Mouse (Mus musculus) brown adipose tissue, adult 24 weeks (tissue): Measurements from ENCODE around the gene Glrb. TPM values are rescaled to one million over a fixed set of nuclear protein-coding genes. Genes with fewer than 3 reads are reported as not detected.

ENCODE experiments used
- H3K27ac ChIP-seq: fragments of 200-500 bp; replicated peaks from 2 replicates; pipeline ENCODE4 v1.5.1; 2012; ENCODE audit warnings: low read depth, mild to moderate bottlenecking, low read length
- H3K4me1 ChIP-seq: fragments of 200-500 bp; 2 replicates; pipeline ENCODE4 v1.6.1; 2012; ENCODE audit warnings: low read length, mixed read lengths; ENCODE audit not compliant: control insufficient read depth, insufficient read depth, insufficient read length
- H3K4me3 ChIP-seq: fragments of 200-500 bp; 2 replicates; pipeline ENCODE4 v1.5.1; 2012; ENCODE audit warnings: low read depth, mild to moderate bottlenecking, low read length, moderate library complexity; ENCODE audit not compliant: insufficient read depth
- polyA plus RNA-seq: library from polyadenylated mRNA; stranded (reverse); fragments of >200 nt; gene quantifications from 2 replicates; pipeline ENCODE4 v1.2.4, GENCODE M21; 2012; ENCODE audit not compliant: missing spikeins, insufficient read depth, insufficient read length

Gene Glrb
- polyA plus RNA-seq, 1 experiment = not detected

GRCm38 (mm10) chr3:80871472-80872171 is 41.8 kb downstream of the Glrb start:
- Histone ChIP-seq H3K4me3 (no peak overlapping the region), H3K4me1 (no peaks in the 10 kb centered on the region), H3K27ac (no peak overlapping the region)

GRCm38 (mm10) chr3:80867328-80867727 is 46.1 kb downstream of the Glrb start:
- no peak overlapping the region for H3K27ac ChIP-seq
- no peaks in the 10 kb centered on the region for H3K4me1 ChIP-seq
- no peak overlapping the region for H3K4me3 ChIP-seq

GRCm38 (mm10) chr3:80852912-80853507 is 60.5 kb downstream of the Glrb start:
- Histone ChIP-seq H3K4me1 (no peaks in the 10 kb centered on the region), H3K27ac (no peak overlapping the region), H3K4me3 (no peak overlapping the region)

- Histone ChIP-seq H3K4me3 (no peak overlapping the region), H3K4me1 (no peaks in the 10 kb centered on the region), H3K27ac (no peak overlapping the region)
Measured at GRCm38 (mm10) chr3:80850947-80851346, 62.5 kb downstream of the Glrb start.

GRCm38 (mm10) chr3:80845634-80846033 is 67.8 kb downstream of the Glrb start:
- no peak overlapping the region for H3K4me3 ChIP-seq
- H3K4me1 ChIP-seq = no peaks in the 10 kb centered on the region
- H3K27ac ChIP-seq = no peak overlapping the region

- Histone ChIP-seq H3K4me3 (no peak overlapping the region), H3K4me1 (no peaks in the 10 kb centered on the region), H3K27ac (no peak overlapping the region)
Measured at GRCm38 (mm10) chr3:80839845-80840244, 73.6 kb downstream of the Glrb start.

- Histone ChIP-seq H3K27ac (no peak overlapping the region), H3K4me3 (no peak overlapping the region), H3K4me1 (no peaks in the 10 kb centered on the region)
Measured at GRCm38 (mm10) chr3:80837583-80837982, 75.9 kb downstream of the Glrb start.

- no peaks in the 10 kb centered on the region for H3K4me1 ChIP-seq
- no peak overlapping the region for H3K4me3 ChIP-seq
- H3K27ac ChIP-seq = no peak overlapping the region
Measured at GRCm38 (mm10) chr3:80823975-80824374, 89.5 kb downstream of the Glrb start.

- no peak overlapping the region for H3K4me3 ChIP-seq
- H3K27ac ChIP-seq = no peak overlapping the region
- no peaks in the 10 kb centered on the region for H3K4me1 ChIP-seq
Measured at GRCm38 (mm10) chr3:80818619-80819018, 94.8 kb downstream of the Glrb start.

GRCm38 (mm10) chr3:80813734-80814133 is 99.7 kb downstream of the Glrb start:
- H3K4me3 ChIP-seq = no peak overlapping the region
- no peak overlapping the region for H3K27ac ChIP-seq

GRCm38 (mm10) chr3:80812237-80812636 is 101.2 kb downstream of the Glrb start:
- H3K4me1 ChIP-seq = no peaks in the 10 kb centered on the region
- no peak overlapping the region for H3K4me3 ChIP-seq
- H3K27ac ChIP-seq = no peak overlapping the region

More at GRCm38 (mm10) chr3:80813734-80814133, 99.7 kb downstream of the Glrb start:
- H3K4me1 ChIP-seq = no peaks in the 10 kb centered on the region

GRCm38 (mm10) chr3:80805327-80805726 is 108.1 kb downstream of the Glrb start:
- no peak overlapping the region for H3K4me3 ChIP-seq
- H3K4me1 ChIP-seq = no peaks in the 10 kb centered on the region
- no peak overlapping the region for H3K27ac ChIP-seq

GRCm38 (mm10) chr3:80803811-80804210 is 109.6 kb downstream of the Glrb start:
- H3K4me3 ChIP-seq = no peak overlapping the region

GRCm38 (mm10) chr3:80803211-80803610 is 110.2 kb downstream of the Glrb start:
- Histone ChIP-seq H3K27ac (no peak overlapping the region), H3K4me1 (no peaks in the 10 kb centered on the region), H3K4me3 (no peak overlapping the region)

More at GRCm38 (mm10) chr3:80803811-80804210, 109.6 kb downstream of the Glrb start:
- Histone ChIP-seq H3K27ac (no peak overlapping the region), H3K4me1 (no peaks in the 10 kb centered on the region)

- Histone ChIP-seq H3K4me1 (no peaks in the 10 kb centered on the region), H3K4me3 (no peak within 1 kb of the TSS), H3K27ac (no peak within 1 kb of the TSS)
Measured at GRCm38 (mm10) chr3:80802596-80803081, 110.8 kb downstream of the Glrb start, which contains the start of gene Gria2. TSS of gene Gria2 (minus strand) at chr3:80802835.

GRCm38 (mm10) chr3:80801827-80802310 is 111.6 kb downstream of the Glrb start:
- Histone ChIP-seq H3K27ac (no peak overlapping the region), H3K4me1 (no peaks in the 10 kb centered on the region), H3K4me3 (no peak overlapping the region)
